Mouse (Mus musculus) CH12.LX (cell line): ENCODE results near the gene Padi1. TPM values are rescaled to one million over a fixed set of nuclear protein-coding genes. Genes with fewer than 3 reads are reported as not detected.

Experiments
- DNase-seq: peaks from one replicate; pipeline ENCODE4 v3.0.0-alpha.2; 2013; ENCODE audit errors: extremely low read depth
- H3K27ac ChIP-seq: 2 replicates; pipeline ENCODE4 v1.5.1; 2012; ENCODE audit warnings: low read depth, mild to moderate bottlenecking, control low read depth, moderate library complexity; ENCODE audit not compliant: insufficient read depth
- H3K27me3 ChIP-seq: replicated peaks from 2 replicates; pipeline ENCODE3; 2012; ENCODE audit warnings: inconsistent platforms
- H3K36me3 ChIP-seq, 2 experiments: replicated peaks in 1 of 2; 2 replicates each; pipeline versions ENCODE3 to v1.6.1; 2012; ENCODE audit warnings: inconsistent platforms in 1 of 2, low read length in 1 of 2, mild to moderate bottlenecking in 1 of 2, mixed read lengths in 1 of 2, moderate library complexity in 1 of 2; ENCODE audit not compliant: control insufficient read depth in 1 of 2, insufficient read depth in 1 of 2
- H3K4me1 ChIP-seq, 2 experiments: 2 replicates each; pipeline ENCODE4 v1.6.1; 2012; ENCODE audit warnings: inconsistent platforms in 1 of 2, moderate library complexity in 1 of 2; ENCODE audit not compliant: insufficient read depth in 2 of 2, control insufficient read depth in 1 of 2
- H3K4me2 ChIP-seq: 2 replicates; pipeline ENCODE4 v1.6.1; 2012; ENCODE audit warnings: low read depth, mild to moderate bottlenecking, control low read depth; ENCODE audit not compliant: poor library complexity, insufficient read depth, severe bottlenecking
- H3K4me3 ChIP-seq, 3 experiments: fragments of 150-350 bp in 1 of 3; sonication (generic) in 1 of 3; replicated peaks in 1 of 3; 2 replicates each; pipeline versions ENCODE3 to v1.5.1; 2011 to 2012; ENCODE audit warnings: low read depth in 2 of 3, low read length in 2 of 3, mild to moderate bottlenecking in 2 of 3, moderate library complexity in 2 of 3, control low read depth in 1 of 3, improper control_type of control experiment in 1 of 3, inconsistent platforms in 1 of 3, mixed read lengths in 1 of 3; ENCODE audit not compliant: poor library complexity in 1 of 3
- H3K79me2 ChIP-seq: replicated peaks from 2 replicates; pipeline ENCODE4 v1.6.1; 2012; ENCODE audit warnings: mild to moderate bottlenecking, moderate library complexity; ENCODE audit not compliant: control insufficient read depth, poor library complexity, insufficient read depth, severe bottlenecking; ENCODE audit errors: extremely low read depth
- H3K9ac ChIP-seq: 2 replicates; pipeline ENCODE4 v1.6.1; 2012; ENCODE audit warnings: low read depth, mild to moderate bottlenecking, control low read depth, moderate library complexity; ENCODE audit not compliant: insufficient read depth
- H3K9me3 ChIP-seq: replicated peaks from 2 replicates; pipeline ENCODE3; 2012; ENCODE audit warnings: low read length, inconsistent platforms, mixed read lengths
- BHLHE40 ChIP-seq: IDR thresholded peaks from 2 replicates; pipeline ENCODE4 v1.6.1; 2011; ENCODE audit warnings: mild to moderate bottlenecking, low read depth, low read length, improper control_type of control experiment
- CTCF ChIP-seq, 2 experiments: IDR thresholded peaks in 1 of 2; conservative IDR thresholded peaks in 1 of 2; 2 replicates each; pipeline ENCODE4 v1.5.1; 2011 to 2012; ENCODE audit warnings: low read depth in 2 of 2, low read length in 2 of 2, improper control_type of control experiment in 1 of 2, inconsistent platforms in 1 of 2, mild to moderate bottlenecking in 1 of 2, moderate library complexity in 1 of 2
- E2F4 ChIP-seq: IDR thresholded peaks from 2 replicates; pipeline ENCODE4 v1.6.1; 2011; ENCODE audit warnings: low read depth, low read length, improper control_type of control experiment; ENCODE audit not compliant: insufficient replicate concordance
- ELF1 ChIP-seq: IDR thresholded peaks from 2 replicates; pipeline ENCODE4 v1.6.1; 2014; ENCODE audit warnings: low read depth, mild to moderate bottlenecking, inconsistent platforms, low read length, improper control_type of control experiment
- ETS1 ChIP-seq: conservative IDR thresholded peaks from 2 replicates; pipeline ENCODE4 v1.6.1; 2012; ENCODE audit warnings: low read depth, mild to moderate bottlenecking, inconsistent platforms, low read length, improper control_type of control experiment, moderate library complexity
- MAX ChIP-seq: IDR thresholded peaks from 2 replicates; pipeline ENCODE4 v1.6.1; 2011; ENCODE audit warnings: low read length, improper control_type of control experiment
- MAZ ChIP-seq: IDR thresholded peaks from 2 replicates; pipeline ENCODE4 v1.6.1; 2012; ENCODE audit warnings: low read depth, mild to moderate bottlenecking, inconsistent platforms, low read length, improper control_type of control experiment, moderate library complexity
- MXI1 ChIP-seq: IDR thresholded peaks from 2 replicates; pipeline ENCODE4 v1.6.1; 2011; ENCODE audit warnings: mild to moderate bottlenecking, low read depth, low read length, improper control_type of control experiment
- MYC ChIP-seq: IDR thresholded peaks from 2 replicates; pipeline ENCODE4 v1.6.1; 2011; ENCODE audit warnings: low read depth, mild to moderate bottlenecking, improper control_type of control experiment, low read length
- PAX5 ChIP-seq: IDR thresholded peaks from 2 replicates; pipeline ENCODE4 v1.6.1; 2012; ENCODE audit warnings: low read length, inconsistent platforms, mixed read lengths
- POLR2A ChIP-seq: IDR thresholded peaks from 2 replicates; pipeline ENCODE4 v1.6.1; 2011; ENCODE audit warnings: low read depth, mild to moderate bottlenecking, improper control_type of control experiment, low read length
- RAD21 ChIP-seq: IDR thresholded peaks from 2 replicates; pipeline ENCODE4 v1.6.1; 2011; ENCODE audit warnings: low read depth, mild to moderate bottlenecking, low read length, improper control_type of control experiment, moderate library complexity
- RCOR1 ChIP-seq: conservative IDR thresholded peaks from 2 replicates; pipeline ENCODE4 v1.6.1; 2012; ENCODE audit warnings: low read depth, mild to moderate bottlenecking, inconsistent platforms, low read length, improper control_type of control experiment
- TCF12 ChIP-seq: IDR thresholded peaks from 2 replicates; pipeline ENCODE4 v1.6.1; 2014; ENCODE audit warnings: low read depth, mild to moderate bottlenecking, inconsistent platforms, low read length, improper control_type of control experiment
- UBTF ChIP-seq: IDR thresholded peaks from 2 replicates; pipeline ENCODE4 v1.6.1; 2012; ENCODE audit warnings: low read depth, mild to moderate bottlenecking, inconsistent platforms, low read length, improper control_type of control experiment, moderate library complexity
- ZKSCAN1 ChIP-seq: IDR thresholded peaks from 2 replicates; pipeline ENCODE4 v1.6.1; 2012; ENCODE audit warnings: low read depth, inconsistent platforms, low read length, improper control_type of control experiment, borderline replicate concordance
- ZMIZ1 ChIP-seq: IDR thresholded peaks from 2 replicates; pipeline ENCODE4 v1.6.1; 2012; ENCODE audit warnings: low read depth, mild to moderate bottlenecking, inconsistent platforms, low read length, improper control_type of control experiment
- dilution Hi-C: fragments of 300-500 bp; cut with MboI; formaldehyde crosslinking; loops from 2 replicates; pipeline ENCODE4 v1.14.3; 2020; ENCODE audit warnings: low sequenced_read_pairs; ENCODE audit not compliant: extremely low pct_unique_long_range_greater_than_20kb, extremely low pct_ligation_motif_present
- in situ Hi-C: fragments of 300-500 bp; cut with MboI; formaldehyde crosslinking; loops from 3 replicates; pipeline ENCODE4 v1.14.3; 2019; ENCODE audit warnings: low sequenced_read_pairs, low pct_ligation_motif_present, low pct_unique_long_range_greater_than_20kb, mixed read lengths
- polyA plus RNA-seq: library from polyadenylated mRNA; unstranded; fragments of >175 nt; gene quantifications from 2 replicates; pipeline ENCODE4 v1.2.1, GENCODE M21; 2012; ENCODE audit warnings: low read depth; ENCODE audit not compliant: insufficient read length
- total RNA-seq, 2 experiments: library from RNA; depleted of rRNA; stranded (reverse); fragments of 300-350 nt in 1 of 2; fragments of >200 nt in 1 of 2; gene quantifications; 2 replicates each; pipeline ENCODE4 v1.2.3; 2012 to 2014

Padi1 gene
- total and polyA plus RNA-seq, 3 experiments: 0.04 TPM; not detected in 2

DNA sequence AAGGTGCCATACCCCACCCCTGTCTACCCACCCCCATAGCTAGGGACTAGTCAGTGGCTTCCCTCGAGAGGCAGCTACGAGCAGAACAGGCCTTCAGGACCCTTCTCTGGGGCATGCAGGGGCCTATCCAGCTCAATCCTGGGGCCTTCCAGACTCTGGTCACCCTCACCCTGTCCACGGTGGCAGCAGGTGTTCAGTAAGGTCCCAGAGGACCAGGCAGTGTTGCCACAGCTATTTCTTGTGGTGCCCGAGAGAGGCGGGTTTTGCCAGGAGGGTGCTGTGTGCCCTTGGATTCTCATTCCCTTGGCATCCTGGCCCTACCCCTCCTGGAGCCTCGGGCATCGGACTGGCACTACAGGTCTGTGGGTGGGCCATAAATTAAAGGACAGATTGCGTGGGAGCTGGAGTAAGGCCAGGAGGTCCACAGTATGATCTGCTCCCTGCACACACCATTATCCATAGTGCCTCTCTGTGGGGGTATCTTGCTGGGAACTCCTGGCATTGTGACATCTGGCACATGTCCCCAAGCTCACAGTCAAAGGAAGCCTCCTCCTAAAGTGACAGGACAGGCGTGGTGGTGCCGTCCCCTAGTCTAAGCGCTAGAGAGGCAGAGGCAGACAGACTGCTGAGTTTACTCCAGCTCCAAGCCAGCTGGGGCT is 9.2 kb downstream of the Padi1 start:
- Histone ChIP-seq H3K9me3 (no peaks in the 10 kb centered on the region), H3K27me3 (peaks cover 71% of the 10 kb centered on the region), H3K4me3 (no peak overlapping the region), H3K4me1 (0 out of 4 replicates have a peak, but pooled peaks cover 0 to 2% of the 10 kb centered on the region in 2 experiments), H3K27ac (no peak overlapping the region), H3K36me3 (no peaks in the 10 kb centered on the region), H3K4me2 (no peak overlapping the region), H3K9ac (no peak overlapping the region), H3K79me2 (no peaks in the 10 kb centered on the region)
- DNase-seq: no peak
- TF ChIP-seq PAX5 (no peak), ELF1 (no peak), ZKSCAN1 (no peak), MAX (no peak), TCF12 (no peak), POLR2A (no peak), UBTF (no peak), MAZ (no peak)
- in situ Hi-C loops (no loop called here), dilution Hi-C loops (no loop called here)

DNA sequence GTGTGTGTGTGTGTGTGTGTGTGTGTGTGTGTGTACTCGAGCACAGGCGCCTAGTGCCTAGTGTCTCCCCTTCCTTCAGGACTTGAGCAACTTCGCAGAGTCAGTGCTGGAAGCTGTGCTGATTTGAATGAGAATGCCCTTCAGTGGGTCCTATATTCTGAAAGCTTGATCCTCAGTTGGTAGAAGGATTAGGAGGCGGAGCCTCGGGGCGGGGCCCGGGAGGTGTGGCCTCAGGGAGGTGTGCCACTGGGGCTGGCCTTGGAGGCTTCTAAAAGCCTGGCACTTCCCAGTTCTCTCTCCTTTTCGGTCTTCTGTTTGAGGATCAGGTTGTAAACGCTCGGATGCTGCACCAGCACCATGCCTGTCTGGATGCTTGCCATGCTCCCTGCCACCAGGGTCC is 9.9 kb downstream of the Padi1 start:
- Histone ChIP-seq H3K27ac (no peak overlapping the region), H3K4me2 (no peak overlapping the region), H3K79me2 (no peaks in the 10 kb centered on the region), H3K36me3 (no peaks in the 10 kb centered on the region), H3K9ac (no peak overlapping the region), H3K27me3 (peaks cover 73% of the 10 kb centered on the region), H3K4me3 (no peak overlapping the region), H3K4me1 (0 out of 4 replicates have a peak, but pooled peaks cover 0 to 2% of the 10 kb centered on the region in 2 experiments), H3K9me3 (no peaks in the 10 kb centered on the region)
- dilution Hi-C loops (no loop called here), in situ Hi-C loops (no loop called here)
- no peak for DNase-seq
- TF ChIP-seq ETS1 (no peak), MXI1 (no peak), ELF1 (no peak), E2F4 (no peak), RCOR1 (no peak), ZMIZ1 (no peak), RAD21 (no peak), MYC (no peak), CTCF (conservative IDR thresholded peaks at IDR 0.05 in 1 of 2, IDR thresholded peaks at IDR 0.05 in 1 of 2; ENCODE audit: low read depth in 2 of 2, low read length in 2 of 2) (no peak), BHLHE40 (no peak)
